Mouse (Mus musculus): ENCODE results near the gene Pomgnt1.

Gene Pomgnt1

GRCm38 (mm10) chr4:116173752-116174151 lies 50.1 kb downstream of the Pomgnt1 start:
- no peak for DNase-seq (ENCODE audit: low spot score)

GRCm38 (mm10) chr4:116174466-116175116 lies 51.0 kb downstream of the Pomgnt1 start:
- DNase-seq (ENCODE audit: low spot score), result no peak

- no peak for DNase-seq (ENCODE audit: low spot score)
Observed at GRCm38 (mm10) chr4:116175136-116175535, 51.5 kb downstream of the Pomgnt1 start.

GRCm38 (mm10) chr4:116175711-116176542 lies 52.3 kb downstream of the Pomgnt1 start:
- DNase-seq (ENCODE audit: low spot score), result no peak

DNA sequence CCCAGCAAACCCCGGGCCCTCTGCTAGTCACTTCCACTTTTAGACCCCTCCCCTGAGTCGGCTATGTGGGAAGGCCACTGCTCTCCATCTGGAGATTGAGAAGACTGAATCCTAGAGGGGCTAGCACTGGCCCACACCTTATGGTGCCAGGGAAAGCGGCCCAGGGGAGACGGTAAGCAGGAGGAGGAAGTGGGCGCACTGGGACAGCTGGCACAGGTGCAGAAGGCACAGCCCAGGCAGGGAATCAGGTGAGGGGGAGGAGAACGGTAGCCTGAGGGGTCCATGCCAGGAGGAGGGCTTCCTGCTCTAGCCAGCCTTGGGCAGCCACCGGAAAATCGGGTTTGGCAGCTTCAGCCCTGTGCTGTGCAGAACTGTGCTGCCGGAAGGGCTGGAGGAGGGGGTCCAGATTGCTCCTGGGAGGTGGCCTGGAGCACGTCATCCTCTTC lies 52.9 kb downstream of the Pomgnt1 start:
- DNase-seq (ENCODE audit: low spot score), result no peak

DNA sequence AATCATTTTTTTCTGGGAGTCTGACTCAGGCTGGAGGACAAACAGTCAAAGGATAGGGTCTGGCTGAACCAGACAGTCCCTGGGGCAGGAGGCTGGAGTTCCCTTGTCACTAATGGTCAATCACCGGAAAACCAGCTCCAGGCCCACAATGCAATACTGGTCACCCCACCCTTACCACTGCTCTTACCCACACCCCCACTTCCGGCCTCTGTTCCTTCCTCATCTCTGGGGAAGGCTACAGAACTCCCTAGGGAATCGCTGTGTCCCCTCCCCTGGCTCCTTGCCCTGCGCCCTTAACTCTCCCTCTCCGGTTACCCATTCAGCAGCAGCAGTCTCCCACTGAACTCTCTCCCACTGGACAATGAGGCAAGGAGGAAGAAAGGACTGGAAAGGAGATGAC lies 53.5 kb downstream of the Pomgnt1 start:
- DNase-seq (ENCODE audit: low spot score), result no peak

- no peak for DNase-seq (ENCODE audit: low spot score)
Observed at GRCm38 (mm10) chr4:116182079-116182478, 58.4 kb downstream of the Pomgnt1 start.

DNA sequence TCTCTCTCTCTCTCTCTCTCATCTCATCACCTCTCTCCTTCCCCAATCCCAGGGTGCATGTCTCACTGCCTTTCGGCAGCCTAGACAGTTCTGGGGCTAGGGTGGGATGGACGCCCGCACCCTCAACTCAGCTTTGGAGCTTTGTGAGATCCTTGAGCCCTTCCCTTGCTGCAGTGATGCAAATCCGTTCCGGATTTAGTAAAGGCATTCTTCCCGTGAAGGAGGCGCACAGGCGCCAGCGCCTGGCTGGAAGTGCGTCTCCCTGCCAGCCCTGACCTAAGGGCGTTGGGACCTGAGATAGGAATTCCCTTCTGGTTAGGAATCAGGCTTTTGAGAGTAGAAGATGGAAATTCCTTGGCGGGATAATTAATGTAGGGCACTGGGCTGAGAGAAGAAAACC lies 59.1 kb downstream of the Pomgnt1 start:
- DNase-seq (ENCODE audit: low spot score), result no peak

GRCm38 (mm10) chr4:116185083-116185482 lies 61.4 kb downstream of the Pomgnt1 start:
- DNase-seq (ENCODE audit: low spot score), result no peak

- DNase-seq (ENCODE audit: low spot score), result no peak
Observed at GRCm38 (mm10) chr4:116192286-116192835, 68.7 kb downstream of the Pomgnt1 start.

DNA sequence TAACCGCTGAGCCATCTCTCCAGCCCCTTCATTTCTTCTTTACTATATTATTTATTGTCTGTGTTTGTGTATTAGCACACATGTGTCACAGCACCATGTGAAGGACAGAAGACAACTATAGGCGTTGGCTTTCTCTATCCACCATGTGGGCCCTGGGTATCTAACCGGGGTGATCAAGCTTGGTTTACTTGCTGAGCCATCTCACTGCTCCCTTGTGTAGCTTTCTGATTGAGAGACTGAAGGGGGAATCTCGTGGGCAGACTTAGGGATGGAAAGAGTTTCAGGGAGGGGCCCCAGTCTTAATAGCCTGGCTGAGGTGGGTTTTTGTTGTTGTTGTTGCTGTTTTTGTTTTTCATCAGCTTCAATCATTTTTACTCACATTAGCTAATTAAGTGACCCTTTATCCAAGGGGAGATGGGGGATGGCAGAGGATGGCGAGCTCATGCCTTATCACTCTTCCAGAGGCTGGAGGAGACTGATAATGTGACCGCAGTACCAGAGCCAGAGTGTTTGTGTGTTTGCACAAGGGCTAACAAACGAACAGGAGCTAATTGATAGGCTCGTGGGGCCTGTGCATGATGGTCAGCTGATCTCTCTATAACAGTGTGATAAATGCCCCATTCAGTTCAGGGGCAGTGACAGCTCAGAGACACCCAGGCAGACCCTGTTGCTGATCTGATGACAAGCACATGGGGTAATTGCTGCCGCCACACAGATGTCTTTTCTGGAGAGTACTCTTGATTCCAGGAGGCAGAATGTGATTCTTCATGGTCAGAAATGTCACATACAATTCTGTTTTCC lies 70.1 kb downstream of the Pomgnt1 start:
- no peak for DNase-seq (ENCODE audit: low spot score)

DNA sequence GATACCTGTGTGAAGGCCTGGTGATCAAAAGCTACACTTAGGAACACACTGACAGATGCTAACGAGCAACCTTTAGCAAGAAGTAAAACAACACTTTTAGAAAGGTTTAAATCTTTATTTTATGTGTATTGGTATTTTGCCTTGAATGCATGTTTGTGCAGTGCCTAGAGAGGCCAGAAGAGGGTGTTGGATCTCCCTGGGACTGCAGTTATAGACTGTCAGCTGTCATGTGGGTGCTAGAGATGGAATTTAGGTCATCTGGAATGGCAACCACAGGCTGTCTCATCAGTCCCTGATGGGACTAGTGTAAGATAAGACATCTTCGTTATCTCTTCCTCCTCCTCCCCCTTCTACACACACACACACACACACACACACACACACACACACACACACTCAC lies 74.8 kb downstream of the Pomgnt1 start:
- no peak for DNase-seq (ENCODE audit: low spot score)

- DNase-seq (ENCODE audit: low spot score), result no peak
Observed at GRCm38 (mm10) chr4:116204422-116204821, 80.8 kb downstream of the Pomgnt1 start.

DNA sequence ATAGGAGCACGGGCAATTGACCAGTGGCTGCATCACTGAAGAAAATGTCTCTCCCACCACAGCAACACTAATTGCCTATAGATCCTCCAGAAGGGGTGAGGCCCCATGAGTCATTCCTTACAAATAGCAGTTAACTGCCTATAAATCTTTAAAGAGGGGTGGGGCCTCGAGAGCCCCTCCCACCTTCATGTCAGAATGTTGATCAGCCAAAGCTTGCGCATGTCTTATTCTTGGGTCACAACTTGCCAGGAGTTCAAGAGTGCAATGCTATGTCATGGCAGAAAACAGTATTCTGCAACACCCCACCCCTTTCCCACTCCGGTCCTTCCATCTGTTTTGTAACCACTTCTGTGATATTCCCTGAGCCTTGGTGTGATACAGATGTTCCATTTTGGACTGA lies 82.9 kb downstream of the Pomgnt1 start:
- no peak for DNase-seq (ENCODE audit: low spot score)

DNA sequence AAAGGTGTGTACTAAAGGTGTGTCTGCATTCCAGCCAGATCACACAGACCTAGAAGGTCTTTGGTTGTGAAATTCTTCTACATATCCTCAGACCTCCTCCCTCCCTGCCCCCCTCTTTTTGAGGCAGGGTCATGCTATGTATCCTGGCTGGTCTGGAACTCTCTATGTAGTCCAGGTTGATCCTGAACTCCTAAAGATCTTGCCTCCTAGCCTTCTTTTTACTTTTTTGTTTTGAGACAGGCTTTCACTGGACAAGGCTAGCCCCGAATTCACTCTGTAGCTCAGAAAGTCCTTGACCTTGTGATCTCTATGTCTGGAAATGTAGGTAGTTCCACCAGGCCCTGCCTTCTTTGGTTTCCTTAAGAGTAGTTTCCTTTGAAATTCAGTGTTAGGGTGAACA lies 85.3 kb downstream of the Pomgnt1 start:
- no peak for DNase-seq (ENCODE audit: low spot score)

All from layer of hippocampus, adult 9-10 months (tissue).